Mouse (Mus musculus): ENCODE data around the gene Nfkbil1. TPM values are rescaled to one million over a fixed set of nuclear protein-coding genes. Genes with fewer than 3 reads are reported as not detected.
A peak's percentile ranks its signal among the peaks of the same experiment; 100 is the strongest.

Nfkbil1 gene
- polyA plus RNA-seq, 1 experiment from 2014 or later, result 4.1 TPM

DNA sequence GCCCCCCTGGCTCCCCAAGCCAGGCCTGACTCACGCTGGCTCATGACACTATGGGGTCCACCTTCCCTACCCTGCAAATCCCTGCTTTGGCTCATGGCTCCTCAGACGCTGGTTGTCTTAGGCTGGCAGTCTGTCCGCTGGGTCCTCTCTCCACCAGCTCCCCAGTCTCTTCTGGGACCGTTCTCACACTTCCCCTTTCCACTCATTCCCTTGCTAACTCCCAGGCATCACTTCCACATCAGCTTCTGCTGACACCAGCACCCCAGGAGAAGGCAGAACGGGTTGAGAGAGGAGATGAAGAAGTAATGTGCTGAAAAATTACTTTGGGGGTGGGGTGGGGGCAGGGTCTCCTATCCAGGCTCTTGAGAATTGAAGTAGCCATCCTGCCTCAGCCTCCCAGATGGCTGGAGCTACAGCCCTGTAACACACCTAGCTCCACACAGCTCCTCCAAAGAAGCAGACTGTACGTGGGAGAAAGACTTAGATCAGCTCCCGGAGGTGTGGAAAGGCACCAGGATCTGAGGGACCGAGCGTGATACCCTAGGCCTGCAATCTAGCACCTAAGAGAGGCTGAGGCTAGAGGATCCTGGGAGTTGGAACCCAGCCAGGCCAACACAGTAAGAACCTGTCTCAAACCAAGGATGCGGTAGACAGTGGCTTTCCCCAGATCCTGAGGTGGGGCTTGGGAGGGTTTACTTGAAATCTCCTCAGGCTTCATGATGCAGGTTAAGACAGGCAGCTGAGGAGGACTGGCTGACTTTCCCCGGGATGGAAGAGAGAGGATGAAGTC lies 63.0 kb downstream of the Nfkbil1 start:
- peak; percentile 24; the same call in 1 of the 2 replicates for ATAC-seq

More for the DNA sequence above, 63.0 kb downstream of the Nfkbil1 start:
- H3K4me3 ChIP-seq (ENCODE audit: low read depth, low read length), result no peak overlapping the region
- no peak for DNase-seq
- WGBS (ENCODE audit: insufficient replicate concordance), result 53% methylated on average over 11 of the region's 11 CpGs
- H3K27me3 ChIP-seq (ENCODE audit: insufficient read depth, low read length), result no peaks in the 10 kb centered on the region
- H3K9ac ChIP-seq (replicated peaks), result no peak overlapping the region
- TF ChIP-seq EP300 (IDR thresholded peaks at IDR 0.05; ENCODE audit: low read depth) (no peak), CTCF (IDR thresholded peaks at IDR 0.05; ENCODE audit: low read depth) (no peak)
- 0 out of 2 replicates have a peak, but pooled peaks cover 4% of the 10 kb centered on the region for H3K4me1 ChIP-seq (ENCODE audit: insufficient read depth)
- no peaks in the 10 kb centered on the region for H3K9me3 ChIP-seq (ENCODE audit: low read length)
- peak overlapping the region; percentile 64 for H3K27ac ChIP-seq (ENCODE audit: low read depth)
- no peaks in the 10 kb centered on the region for H3K36me3 ChIP-seq (replicated peaks; ENCODE audit: insufficient read depth, low read length)
- peak overlapping the region; percentile 20; the same call in 1 of the 2 replicates for H3K4me2 ChIP-seq (ENCODE audit: low read depth, low read length)

Small RNA genes within 50 kb of the gene (microRNA-seq; reads per million reads assigned to microRNA genes)
- not detected for gene Mir6973a
- gene Mir6974, result not detected
- 3.2 reads per million for gene Mir6975
- not detected for gene Mir8094

Other genes starting within 250 kb of the Nfkbil1 start
- 38.0 and 43.8 TPM in 2 replicates for gene Vars, start 234.8 kb downstream of the Nfkbil1 start, polyA plus RNA-seq (2015; fragmentation: Nextera tagmentation; extraction: Ambion mirVana)
- gene Vwa7, start 219.2 kb downstream of the Nfkbil1 start, polyA plus RNA-seq (2015; fragmentation: Nextera tagmentation; extraction: Ambion mirVana), result 0.09 and 0.12 TPM in 2 replicates
- 3.3 and 4.1 TPM in 2 replicates for gene Sapcd1, start 207.8 kb downstream of the Nfkbil1 start, polyA plus RNA-seq (2015; fragmentation: Nextera tagmentation; extraction: Ambion mirVana)
- 3.8 and 4.2 TPM in 2 replicates for gene Msh5, start 189.0 kb downstream of the Nfkbil1 start, polyA plus RNA-seq (2015; fragmentation: Nextera tagmentation; extraction: Ambion mirVana)
- gene Clic1, start 185.8 kb downstream of the Nfkbil1 start, polyA plus RNA-seq (2015; fragmentation: Nextera tagmentation; extraction: Ambion mirVana), result 98.6 and 102 TPM in 2 replicates
- 15.8 and 17.2 TPM in 2 replicates for gene Ddah2, start 176.8 kb downstream of the Nfkbil1 start, polyA plus RNA-seq (2015; fragmentation: Nextera tagmentation; extraction: Ambion mirVana)
- gene Ly6g6c, start 170.4 kb downstream of the Nfkbil1 start, polyA plus RNA-seq (2015; fragmentation: Nextera tagmentation; extraction: Ambion mirVana), result 0.32 and 0.49 TPM in 2 replicates
- gene Mpig6b, start 169.6 kb downstream of the Nfkbil1 start, polyA plus RNA-seq (2015; fragmentation: Nextera tagmentation; extraction: Ambion mirVana), result 6.5 and 7.1 TPM in 2 replicates
- 0.19 TPM in 1 of 2 replicates, not detected in the other for gene Ly6g6e, start 158.9 kb downstream of the Nfkbil1 start, polyA plus RNA-seq (2015; fragmentation: Nextera tagmentation; extraction: Ambion mirVana)
- gene Ly6g6d, start 157.7 kb downstream of the Nfkbil1 start, polyA plus RNA-seq (2015; fragmentation: Nextera tagmentation; extraction: Ambion mirVana), result 0.54 and 0.60 TPM in 2 replicates
- 4.0 and 5.3 TPM in 2 replicates for gene Ly6g6f, start 150.2 kb downstream of the Nfkbil1 start, polyA plus RNA-seq (2015; fragmentation: Nextera tagmentation; extraction: Ambion mirVana)
- 47.3 and 49.3 TPM in 2 replicates for gene Abhd16a, start 146.5 kb downstream of the Nfkbil1 start, polyA plus RNA-seq (2015; fragmentation: Nextera tagmentation; extraction: Ambion mirVana)
- gene Ly6g5c, start 127.5 kb downstream of the Nfkbil1 start, polyA plus RNA-seq (2015; fragmentation: Nextera tagmentation; extraction: Ambion mirVana), result not detected in 2 replicates
- 0.32 and 0.67 TPM in 2 replicates for gene Ly6g5b, start 120.4 kb downstream of the Nfkbil1 start, polyA plus RNA-seq (2015; fragmentation: Nextera tagmentation; extraction: Ambion mirVana)
- gene Gpank1, start 114.3 kb downstream of the Nfkbil1 start, polyA plus RNA-seq (2015; fragmentation: Nextera tagmentation; extraction: Ambion mirVana), result 8.1 and 9.6 TPM in 2 replicates
- 120 and 131 TPM in 2 replicates for gene Csnk2b, start 113.7 kb downstream of the Nfkbil1 start, polyA plus RNA-seq (2015; fragmentation: Nextera tagmentation; extraction: Ambion mirVana)
- gene D17H6S53E, start 109.4 kb downstream of the Nfkbil1 start, polyA plus RNA-seq (2015; fragmentation: Nextera tagmentation; extraction: Ambion mirVana), result 4.4 and 4.8 TPM in 2 replicates
- 1,209 and 1,216 TPM in 2 replicates for gene Apom, start 103.7 kb downstream of the Nfkbil1 start, polyA plus RNA-seq (2015; fragmentation: Nextera tagmentation; extraction: Ambion mirVana)
- 16.5 and 19.7 TPM in 2 replicates for gene Bag6, start 100.6 kb downstream of the Nfkbil1 start, polyA plus RNA-seq (2015; fragmentation: Nextera tagmentation; extraction: Ambion mirVana)
- 28.0 and 32.9 TPM in 2 replicates for gene Prrc2a, start 70.9 kb downstream of the Nfkbil1 start, polyA plus RNA-seq (2015; fragmentation: Nextera tagmentation; extraction: Ambion mirVana)
- 34.1 and 39.1 TPM in 2 replicates for gene Aif1, start 59.7 kb downstream of the Nfkbil1 start, polyA plus RNA-seq (2015; fragmentation: Nextera tagmentation; extraction: Ambion mirVana)
- gene Lst1, start 47.4 kb downstream of the Nfkbil1 start, polyA plus RNA-seq (2015; fragmentation: Nextera tagmentation; extraction: Ambion mirVana), result 41.2 and 44.2 TPM in 2 replicates
- 5.3 and 6.0 TPM in 2 replicates for gene Ltb, start 41.4 kb downstream of the Nfkbil1 start, polyA plus RNA-seq (2015; fragmentation: Nextera tagmentation; extraction: Ambion mirVana)
- gene Tnf, start 33.8 kb downstream of the Nfkbil1 start, polyA plus RNA-seq (2015; fragmentation: Nextera tagmentation; extraction: Ambion mirVana), result 0.59 and 0.75 TPM in 2 replicates
- gene Lta, start 30.4 kb downstream of the Nfkbil1 start, polyA plus RNA-seq (2015; fragmentation: Nextera tagmentation; extraction: Ambion mirVana), result not detected in 2 replicates
- gene Gm16181, start 15.0 kb downstream of the Nfkbil1 start, polyA plus RNA-seq (2015; fragmentation: Nextera tagmentation; extraction: Ambion mirVana), result 0.22 TPM in 2 replicates
- gene Atp6v1g2, start 2.1 kb downstream of the Nfkbil1 start, polyA plus RNA-seq (2015; fragmentation: Nextera tagmentation; extraction: Ambion mirVana), result 0.98 and 1.3 TPM in 2 replicates
- 79.6 and 87.2 TPM in 2 replicates for gene Ddx39b, start 6.0 kb upstream of the Nfkbil1 start, polyA plus RNA-seq (2015; fragmentation: Nextera tagmentation; extraction: Ambion mirVana)
- 256 and 291 TPM in 2 replicates for gene H2-D1, start 26.9 kb upstream of the Nfkbil1 start, polyA plus RNA-seq (2015; fragmentation: Nextera tagmentation; extraction: Ambion mirVana)
- 0.07 and 0.17 TPM in 2 replicates for gene H2-Q1, start 84.6 kb upstream of the Nfkbil1 start, polyA plus RNA-seq (2015; fragmentation: Nextera tagmentation; extraction: Ambion mirVana)
- 4.9 and 5.3 TPM in 2 replicates for gene H2-Q2, start 106.5 kb upstream of the Nfkbil1 start, polyA plus RNA-seq (2015; fragmentation: Nextera tagmentation; extraction: Ambion mirVana)
- 4.1 and 5.6 TPM in 2 replicates for gene H2-Q4, start 143.8 kb upstream of the Nfkbil1 start, polyA plus RNA-seq (2015; fragmentation: Nextera tagmentation; extraction: Ambion mirVana)
- 3.7 TPM in 2 replicates for gene H2-Q6, start 189.1 kb upstream of the Nfkbil1 start, polyA plus RNA-seq (2015; fragmentation: Nextera tagmentation; extraction: Ambion mirVana)
- gene H2-Q7, start 203.4 kb upstream of the Nfkbil1 start, polyA plus RNA-seq (2015; fragmentation: Nextera tagmentation; extraction: Ambion mirVana), result 7.5 and 7.9 TPM in 2 replicates
- 621 and 683 TPM in 2 replicates for gene H2-Q10, start 234.3 kb upstream of the Nfkbil1 start, polyA plus RNA-seq (2015; fragmentation: Nextera tagmentation; extraction: Ambion mirVana)

All from liver, postnatal 0 days (tissue).